Mouse (Mus musculus) brain, embryonic 14.5 days (tissue): ENCODE data around the gene Csad.

Experiments used
- CTCF ChIP-seq: fragments of 200-500 bp; IDR thresholded peaks from 2 replicates; pipeline ENCODE4 v1.5.1; 2012; ENCODE audit warnings: inconsistent platforms, mild to moderate bottlenecking, moderate library complexity, borderline replicate concordance; ENCODE audit not compliant: insufficient read depth, insufficient read length; ENCODE audit errors: extremely low read depth
- POLR2A ChIP-seq: fragments of 200-500 bp; IDR thresholded peaks from 2 replicates; pipeline ENCODE4 v1.6.1; 2012; ENCODE audit warnings: mild to moderate bottlenecking, inconsistent platforms, borderline replicate concordance; ENCODE audit not compliant: poor library complexity, insufficient read depth, insufficient read length, severe bottlenecking; ENCODE audit errors: extremely low read depth

DNA sequence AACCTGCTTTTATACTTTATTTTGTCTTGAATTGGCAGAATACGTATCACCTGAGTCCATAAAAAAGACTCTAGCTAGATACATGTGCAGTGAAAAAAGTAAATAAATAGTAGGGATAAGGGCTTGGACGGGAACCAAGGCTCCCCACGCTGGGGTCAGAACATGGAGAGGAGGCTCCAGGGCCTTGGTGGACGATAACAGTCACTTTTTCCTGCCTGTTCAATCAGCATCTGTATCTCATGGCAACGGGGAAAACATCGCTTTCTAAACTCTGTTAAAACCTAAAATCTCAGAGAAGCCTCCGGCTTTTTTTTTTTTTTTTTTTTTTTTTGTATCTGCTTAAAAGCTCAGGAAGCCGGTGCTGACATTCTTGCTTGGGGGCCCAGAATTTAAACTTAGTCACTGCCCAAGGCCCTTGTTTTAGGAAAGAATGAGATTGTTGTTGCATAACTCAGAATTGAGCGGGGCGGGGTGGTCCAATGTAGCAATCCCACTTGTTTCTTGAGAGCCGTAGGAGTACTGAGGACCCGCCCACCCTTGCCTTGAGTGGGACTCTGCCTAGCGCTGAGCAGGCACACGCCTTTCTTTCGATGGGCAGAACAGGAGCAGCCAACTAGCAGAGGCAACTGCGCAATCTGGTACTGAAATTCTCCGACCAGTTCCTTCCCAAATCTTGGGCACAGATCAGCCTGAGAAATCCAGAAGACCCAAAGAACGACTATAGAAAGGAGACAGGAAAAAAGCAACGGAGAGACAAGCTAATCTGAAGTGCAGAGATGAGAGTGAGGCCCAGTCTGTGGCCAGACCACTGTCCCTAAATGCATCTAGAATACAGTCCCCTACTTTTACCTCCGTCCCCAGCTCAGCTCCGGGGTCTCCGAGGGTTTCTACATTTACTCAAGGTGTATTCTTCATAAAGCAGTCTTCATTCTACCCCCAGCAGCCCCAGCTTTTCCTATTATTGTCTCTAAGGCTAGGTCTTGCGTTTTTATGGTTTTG, 61.3 kb downstream of the Csad start:
- TF ChIP-seq CTCF: no peak
- no peak for TF ChIP-seq POLR2A
